Mouse (Mus musculus) liver, postnatal 0 days (tissue): ENCODE data around the gene Olfr457.

Source experiments
- CTCF ChIP-seq: sonication (generic); IDR thresholded peaks from 2 replicates; pipeline ENCODE4 v1.5.1; 2016; ENCODE audit warnings: antibody characterized with exemption, low read depth
- EP300 ChIP-seq: IDR thresholded peaks from 2 replicates; pipeline ENCODE4 v1.6.1; 2016; ENCODE audit warnings: antibody characterized with exemption, low read depth, mild to moderate bottlenecking

DNA sequence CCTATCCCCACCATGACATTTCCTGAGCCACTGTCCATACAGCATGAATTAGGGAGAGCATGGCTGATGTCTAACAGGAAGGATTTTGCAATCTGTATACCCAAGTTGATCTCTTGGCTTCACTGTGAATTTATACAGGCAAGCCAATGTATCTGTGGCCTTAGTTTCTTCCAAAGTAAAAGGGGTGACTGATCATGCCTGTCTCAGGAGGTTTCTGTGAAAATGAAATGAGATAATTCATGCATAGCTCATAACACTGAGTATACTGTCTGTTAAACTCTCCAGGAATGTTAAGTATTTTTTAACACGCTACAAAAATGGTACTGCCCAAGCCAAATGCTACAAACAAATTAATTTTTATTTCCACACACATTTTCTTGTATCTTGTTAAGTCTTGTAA, 37.3 kb upstream of the Olfr457 start:
- no peak for TF ChIP-seq CTCF
- no peak for TF ChIP-seq EP300
